Mouse (Mus musculus) forebrain, embryonic 16.5 days (tissue): ENCODE measurements at regions not wholly inside any gene's neighbourhood (a gene's known extent, or its start where the extent isn't known, plus 50 kb on each side); places are given as distances from the start of the nearest gene placed in this dataset.
A peak's percentile ranks its signal among the peaks of the same experiment; 100 is the strongest.

Experiments used
- ATAC-seq: fragments of 200-750 bp; cut with Nextera tagmentation; 2 replicates; pipeline ENCODE4 v1.8.0; 2017; ENCODE audit warnings: mild to moderate bottlenecking, moderate library complexity
- H3K27ac ChIP-seq: fragments of 300-500 bp; sonication (generic); 2 replicates; pipeline ENCODE4 v1.5.1; 2014; ENCODE audit warnings: low read length, control low read depth
- H3K27me3 ChIP-seq: fragments of 300-500 bp; sonication (generic); replicated peaks from 2 replicates; pipeline ENCODE4 v1.6.1; 2014; ENCODE audit warnings: low read length; ENCODE audit not compliant: control insufficient read depth, insufficient read depth
- H3K36me3 ChIP-seq: fragments of 300-500 bp; sonication (generic); 2 replicates; pipeline ENCODE4 v1.6.1; 2014; ENCODE audit not compliant: control insufficient read depth, insufficient read depth
- H3K4me1 ChIP-seq: fragments of 300-500 bp; sonication (generic); replicated peaks from 2 replicates; pipeline ENCODE4 v1.6.1; 2014; ENCODE audit warnings: low read length; ENCODE audit not compliant: control insufficient read depth, insufficient read depth
- H3K4me2 ChIP-seq: fragments of 300-500 bp; sonication (generic); 2 replicates; pipeline ENCODE4 v1.6.1; 2014; ENCODE audit warnings: mild to moderate bottlenecking, low read length, control low read depth
- H3K4me3 ChIP-seq: fragments of 300-500 bp; sonication (generic); replicated peaks from 2 replicates; pipeline ENCODE4 v1.5.1; 2014; ENCODE audit warnings: mild to moderate bottlenecking, low read length, control low read depth
- H3K9ac ChIP-seq: fragments of 300-500 bp; sonication (generic); replicated peaks from 2 replicates; pipeline ENCODE4 v1.6.1; 2014; ENCODE audit warnings: low read depth, low read length, control low read depth
- H3K9me3 ChIP-seq: fragments of 300-500 bp; sonication (generic); 2 replicates; pipeline ENCODE4 v1.6.1; 2016; ENCODE audit warnings: low read length; ENCODE audit not compliant: control insufficient read depth
- WGBS: fragments of 180-500 bp; shearing (Covaris S2); extraction: QIAGEN DNeasy Blood & Tissue Kit; methylation state at CpG from one replicate; pipeline ENCODE4 v1.1.7; 2014; 5-methylcytosine and 5-hydroxymethylcytosine counted together

GRCm38 (mm10) chr12:10873716-10874401 is 277.0 kb downstream of the Kcns3 start:
- ATAC-seq, result peak; percentile 53
- no peaks in the 10 kb centered on the region for H3K9me3 ChIP-seq
- no peak overlapping the region for H3K4me2 ChIP-seq
- no peak overlapping the region for H3K4me3 ChIP-seq
- H3K9ac ChIP-seq, result 0 out of 2 replicates have a peak overlapping the region, but pooled peaks have one; percentile 14
- H3K4me1 ChIP-seq, result peaks cover 22% of the 10 kb centered on the region
- WGBS, result 38% methylated on average over 4 of the region's 4 CpGs
- peak overlapping the region; percentile 66 for H3K27ac ChIP-seq
- H3K36me3 ChIP-seq, result no peaks in the 10 kb centered on the region
- no peaks in the 10 kb centered on the region for H3K27me3 ChIP-seq

- H3K27me3 ChIP-seq, result no peaks in the 10 kb centered on the region
- WGBS, result 76% methylated on average over 15 of the region's 15 CpGs
- H3K4me2 ChIP-seq, result no peak overlapping the region
- no peak overlapping the region for H3K27ac ChIP-seq
- no peak overlapping the region for H3K4me3 ChIP-seq
- peak; percentile 66 for ATAC-seq
- H3K9ac ChIP-seq, result no peak overlapping the region
- H3K4me1 ChIP-seq, result peaks cover 8% of the 10 kb centered on the region
- no peaks in the 10 kb centered on the region for H3K36me3 ChIP-seq
- H3K9me3 ChIP-seq, result no peaks in the 10 kb centered on the region
These were observed 282.9 kb downstream of the Kcns3 start for GRCm38 (mm10) chr12:10867674-10868635.

GRCm38 (mm10) chr12:10866907-10867538 is 283.8 kb downstream of the Kcns3 start:
- H3K4me3 ChIP-seq, result no peak overlapping the region
- 51% methylated on average over 3 of the region's 3 CpGs for WGBS

GRCm38 (mm10) chr12:10865294-10865693 is 285.6 kb downstream of the Kcns3 start:
- no peak overlapping the region for H3K4me2 ChIP-seq
- H3K9ac ChIP-seq, result no peak overlapping the region
- peaks cover 8% of the 10 kb centered on the region for H3K4me1 ChIP-seq
- no peaks in the 10 kb centered on the region for H3K9me3 ChIP-seq
- H3K36me3 ChIP-seq, result no peaks in the 10 kb centered on the region
- H3K27me3 ChIP-seq, result no peaks in the 10 kb centered on the region
- no peak overlapping the region for H3K4me3 ChIP-seq
- no peak for ATAC-seq
- WGBS, result 93% methylated on average over 2 of the region's 2 CpGs
- H3K27ac ChIP-seq, result no peak overlapping the region

More at GRCm38 (mm10) chr12:10866907-10867538, 283.8 kb downstream of the Kcns3 start:
- H3K4me1 ChIP-seq, result peaks cover 8% of the 10 kb centered on the region
- H3K27ac ChIP-seq, result no peak overlapping the region
- no peak overlapping the region for H3K9ac ChIP-seq
- H3K27me3 ChIP-seq, result no peaks in the 10 kb centered on the region
- H3K9me3 ChIP-seq, result no peaks in the 10 kb centered on the region
- no peak overlapping the region for H3K4me2 ChIP-seq
- peak; percentile 77 for ATAC-seq
- no peaks in the 10 kb centered on the region for H3K36me3 ChIP-seq

GRCm38 (mm10) chr12:10820335-10820734 is 330.5 kb downstream of the Kcns3 start:
- H3K9ac ChIP-seq, result no peak overlapping the region
- peak; percentile 64; the same call in 1 of the 2 replicates for ATAC-seq
- 52% methylated on average over 2 of the region's 2 CpGs for WGBS
- H3K27ac ChIP-seq, result peak overlapping the region; percentile 41
- H3K4me1 ChIP-seq, result no peaks in the 10 kb centered on the region
- H3K27me3 ChIP-seq, result no peaks in the 10 kb centered on the region
- H3K9me3 ChIP-seq, result no peaks in the 10 kb centered on the region
- no peak overlapping the region for H3K4me2 ChIP-seq
- H3K36me3 ChIP-seq, result no peaks in the 10 kb centered on the region
- H3K4me3 ChIP-seq, result no peak overlapping the region

- WGBS, result 22% methylated on average over 2 of the region's 2 CpGs
- Histone ChIP-seq H3K4me2 (no peak overlapping the region), H3K4me3 (no peak overlapping the region), H3K27me3 (no peaks in the 10 kb centered on the region), H3K36me3 (no peaks in the 10 kb centered on the region), H3K27ac (no peak overlapping the region; the same call in 1 of the 2 replicates), H3K4me1 (no peaks in the 10 kb centered on the region), H3K9me3 (no peaks in the 10 kb centered on the region), H3K9ac (no peak overlapping the region)
- ATAC-seq, result peak; percentile 73
These were observed 332.8 kb downstream of the Kcns3 start for GRCm38 (mm10) chr12:10818083-10818482.

- H3K27me3 ChIP-seq, result no peaks in the 10 kb centered on the region
- ATAC-seq, result peak; percentile 82
- H3K4me1 ChIP-seq, result no peaks in the 10 kb centered on the region
- H3K27ac ChIP-seq, result peak overlapping the region; percentile 56
- no peaks in the 10 kb centered on the region for H3K36me3 ChIP-seq
- no peak overlapping the region for H3K4me3 ChIP-seq
- no peak overlapping the region for H3K9ac ChIP-seq
- 43% methylated on average over 2 of the region's 2 CpGs for WGBS
- no peak overlapping the region for H3K4me2 ChIP-seq
- no peaks in the 10 kb centered on the region for H3K9me3 ChIP-seq
These were observed 333.3 kb downstream of the Kcns3 start for GRCm38 (mm10) chr12:10817516-10817915.

GRCm38 (mm10) chr12:10810597-10810996 is 340.3 kb downstream of the Kcns3 start:
- no peaks in the 10 kb centered on the region for H3K4me1 ChIP-seq
- H3K9ac ChIP-seq, result no peak overlapping the region
- H3K4me3 ChIP-seq, result no peak overlapping the region
- no peaks in the 10 kb centered on the region for H3K36me3 ChIP-seq
- H3K27ac ChIP-seq, result no peak overlapping the region
- ATAC-seq, result peak; percentile 90
- H3K4me2 ChIP-seq, result no peak overlapping the region
- H3K9me3 ChIP-seq, result no peaks in the 10 kb centered on the region
- H3K27me3 ChIP-seq, result no peaks in the 10 kb centered on the region

GRCm38 (mm10) chr12:10804491-10804890 is 346.4 kb downstream of the Kcns3 start:
- 60% methylated on average over 2 of the region's 2 CpGs for WGBS
- Histone ChIP-seq H3K27ac (no peak overlapping the region), H3K4me1 (no peaks in the 10 kb centered on the region)

More at GRCm38 (mm10) chr12:10804491-10804890, 346.4 kb downstream of the Kcns3 start:
- Histone ChIP-seq H3K4me2 (no peak overlapping the region), H3K9ac (no peak overlapping the region), H3K9me3 (no peaks in the 10 kb centered on the region), H3K4me3 (no peak overlapping the region), H3K36me3 (no peaks in the 10 kb centered on the region), H3K27me3 (no peaks in the 10 kb centered on the region)
- ATAC-seq, result no peak
